Comparison of ENCODE assay signal across 24 mouse cellular contexts in the genomic region with DNA sequence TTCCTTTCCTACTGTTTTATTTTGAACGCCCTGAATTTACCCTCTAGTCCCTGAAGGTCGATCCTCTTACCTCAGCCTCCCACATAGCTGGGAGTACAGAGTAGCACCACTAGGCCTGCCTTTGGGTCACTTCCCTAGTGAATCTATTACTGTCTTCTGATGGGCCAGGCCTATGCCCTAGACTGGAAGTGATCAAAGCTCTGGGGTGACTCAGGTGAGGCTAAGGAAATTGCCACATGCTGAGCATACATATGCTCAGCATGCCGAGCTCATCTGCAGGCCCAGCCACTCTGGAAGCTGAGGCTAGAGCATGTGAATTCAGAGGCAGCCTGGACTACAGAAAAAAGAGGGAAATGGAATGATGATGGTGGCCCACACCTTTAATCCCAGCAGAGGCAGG. TPM values are rescaled to one million over a fixed set of nuclear protein-coding genes. Genes with fewer than 3 reads are reported as not detected.
DNase-seq lines count a peak whose midpoint lies in the region; ATAC-seq and TF ChIP-seq lines count a peak whose summit lies in the region.
"Had no signal": no experiment of that assay in that cellular context is flagged by ENCODE, and none has a peak within 500 bp of the region (broad histone marks: within the 10 kb centered on the region; RNA-seq: fewer than 3 reads in every experiment).

No protein-coding gene starts in this region.

- no peak for ATAC-seq in embryonic facial prominence, embryonic 15.5 days (ENCODE audit: insufficient number of reproducible peaks, low FRiP score, low TSS enrichment, low read depth)
- ATAC-seq: inflammation-experienced regulatory T-cells, adult 6 months had no signal

- no peak overlapping the region for H3K9ac ChIP-seq in embryonic facial prominence, embryonic 15.5 days
- H3K9ac ChIP-seq: forebrain, embryonic 12.5 days; limb, embryonic 15.5 days; liver, embryonic 15.5 days; midbrain, embryonic 12.5 days had no signal

- TF ChIP-seq POLR2A in myocyte (IDR thresholded peaks at IDR 0.05; ENCODE audit: insufficient read length, low read depth): no peak

- H3K4me1 ChIP-seq in embryonic facial prominence, embryonic 15.5 days: no peaks in the 10 kb centered on the region
- H3K4me1 ChIP-seq: limb, embryonic 15.5 days had no signal

- 60% methylated on average over 3 of the region's 3 CpGs for WGBS in embryonic facial prominence, embryonic 15.5 days

- intact Hi-C loops in gastrocnemius, adult 2 months (cut with DNase I): no loop called here

- peak overlapping the region; percentile 76 for H3K27ac ChIP-seq in gastrocnemius, adult 2 months
- peak overlapping the region; percentile 51; the same call in 1 of the 2 replicates for H3K27ac ChIP-seq in layer of hippocampus, adult 2 months
- peak overlapping the region; percentile 28; the same call in 1 of the 2 replicates for H3K27ac ChIP-seq in embryonic facial prominence, embryonic 15.5 days (replicated peaks)
- H3K27ac ChIP-seq: forebrain, embryonic 12.5 days; limb, embryonic 15.5 days; liver, embryonic 15.5 days had no signal

- peaks cover 23% of the 10 kb centered on the region; the same call in 1 of the 2 replicates for H3K36me3 ChIP-seq in embryonic facial prominence, embryonic 15.5 days
- H3K36me3 ChIP-seq in myocyte (ENCODE audit: control insufficient read depth, insufficient read depth): no peaks in the 10 kb centered on the region
- H3K36me3 ChIP-seq: liver, embryonic 15.5 days had no signal

- TF ChIP-seq CTCF in gastrocnemius, adult 2 months (IDR thresholded peaks at IDR 0.05): no peak
- no peak for TF ChIP-seq CTCF in layer of hippocampus, adult 2 months (conservative IDR thresholded peaks at IDR 0.05)

- no peak for DNase-seq in gastrocnemius, adult 2 months
- no peak for DNase-seq in gastrocnemius, adult 18-20 months (ENCODE audit: low spot score)
- no peak for DNase-seq in layer of hippocampus, adult 2 months (ENCODE audit: low spot score in 2 of 2)
- DNase-seq in layer of hippocampus, adult 9-11 months: no peak
- no peak for DNase-seq in left cerebral cortex, adult 11 months (ENCODE audit: low spot score)
- DNase-seq: adrenal gland, adult 8-10 months; cerebellum, adult 9-10 months; embryo, embryonic 11 days; gastrocnemius, postnatal 14 days; heart, postnatal 14 days; kidney, adult 2 months; kidney, postnatal 10 days; right cerebral cortex, postnatal 25 days had no signal

- H3K4me2 ChIP-seq in embryonic facial prominence, embryonic 15.5 days (replicated peaks): no peak overlapping the region
- H3K4me2 ChIP-seq in myocyte (ENCODE audit: low read depth): peak overlapping the region; percentile 4
- H3K4me2 ChIP-seq: forebrain, embryonic 12.5 days; limb, embryonic 15.5 days; liver, embryonic 15.5 days; midbrain, embryonic 12.5 days had no signal

- peaks cover 3% of the 10 kb centered on the region for H3K79me2 ChIP-seq in myocyte (ENCODE audit: control insufficient read depth, insufficient read depth)

- no peaks in the 10 kb centered on the region for H3K9me3 ChIP-seq in embryonic facial prominence, embryonic 15.5 days (replicated peaks)
- H3K9me3 ChIP-seq: forebrain, embryonic 12.5 days; limb, embryonic 15.5 days; liver, embryonic 15.5 days; midbrain, embryonic 12.5 days had no signal

- no peak overlapping the region for H3K4me3 ChIP-seq in gastrocnemius, adult 2 months
- H3K4me3 ChIP-seq in layer of hippocampus, adult 2 months: no peak overlapping the region
- no peak overlapping the region for H3K4me3 ChIP-seq in embryonic facial prominence, embryonic 15.5 days (replicated peaks)
- H3K4me3 ChIP-seq in myocyte: no peak overlapping the region
- H3K4me3 ChIP-seq: forebrain, embryonic 12.5 days; limb, embryonic 15.5 days; liver, embryonic 15.5 days; midbrain, embryonic 12.5 days had no signal

- no peak overlapping the region for H3ac ChIP-seq in myocyte (ENCODE audit: control insufficient read depth, insufficient read length)

- no peaks in the 10 kb centered on the region for H3K27me3 ChIP-seq in embryonic facial prominence, embryonic 15.5 days
- no peaks in the 10 kb centered on the region for H3K27me3 ChIP-seq in myocyte (ENCODE audit: control insufficient read depth, insufficient read depth, insufficient read length)
- H3K27me3 ChIP-seq: forebrain, embryonic 12.5 days; limb, embryonic 15.5 days; liver, embryonic 15.5 days; midbrain, embryonic 12.5 days had no signal

TF ChIP-seq in myocyte, 11 proteins besides CTCF, POLR2A, EP300 and RAD21:
- TF ChIP-seq E2F4 (IDR thresholded peaks at IDR 0.05; ENCODE audit: insufficient read depth) (no peak), MAX (IDR thresholded peaks at IDR 0.05; ENCODE audit: low read depth) (no peak), POLR2AphosphoS2 (IDR thresholded peaks at IDR 0.05; ENCODE audit: insufficient read length, low read depth) (no peak), USF1 (IDR thresholded peaks at IDR 0.05; ENCODE audit: low read depth) (no peak), SRF (IDR thresholded peaks at IDR 0.05; ENCODE audit: control insufficient read depth, insufficient read length, low read depth) (no peak), MYOD1 (IDR thresholded peaks at IDR 0.05; ENCODE audit: control insufficient read depth in 1 of 3, insufficient read length in 2 of 3, low read depth in 2 of 3) (no peak), MYOG (IDR thresholded peaks at IDR 0.05; ENCODE audit: control insufficient read depth in 1 of 3, insufficient read depth in 1 of 3, insufficient read length in 2 of 3, low read depth in 2 of 3) (no peak)

RNA-seq across cellular contexts. Expression of a gene that starts 5.9 kb away (rescaled TPM):
- total RNA-seq in gastrocnemius, adult 2 months (2021): 10 to 100 TPM; 27.1 to 31.3 TPM
- 10 to 100 TPM; 33.2 to 34.9 TPM for total RNA-seq in gastrocnemius, adult 18-20 months (2021)
- 10 to 100 TPM; 25.6 to 27.2 TPM for total RNA-seq in layer of hippocampus, adult 2 months (2021)
- 42.8 and 47.1 TPM in 2 replicates for polyA plus RNA-seq in embryonic facial prominence, embryonic 15.5 days (2015; fragmentation: Nextera tagmentation; extraction: Ambion mirVana)
- polyA plus RNA-seq in myocyte (2012; fragmentation: generic; extraction: Trizol): 59.3 TPM

RNA-seq across cellular contexts. Expression of a gene that starts 6.6 kb away (rescaled TPM):
- total RNA-seq in gastrocnemius, adult 2 months (2021): 10 to 100 TPM; 91.0 to 92.5 TPM
- 10 to 100 TPM; 95.9 to 98.2 TPM for total RNA-seq in gastrocnemius, adult 18-20 months (2021)
- 100 to 1,000 TPM; 128 to 139 TPM for total RNA-seq in layer of hippocampus, adult 2 months (2021)
- 85.3 and 89.4 TPM in 2 replicates for polyA plus RNA-seq in embryonic facial prominence, embryonic 15.5 days (2015; fragmentation: Nextera tagmentation; extraction: Ambion mirVana)
- 100.0 TPM for polyA plus RNA-seq in myocyte (2012; fragmentation: generic; extraction: Trizol)

RNA-seq across cellular contexts. Expression of a gene that starts 15.6 kb away (rescaled TPM):
- under 1 TPM; 0.71 to 0.89 TPM for total RNA-seq in gastrocnemius, adult 2 months (2021)
- total RNA-seq in gastrocnemius, adult 18-20 months (2021): under 1 TPM; 0.45 to 0.46 TPM
- total RNA-seq in layer of hippocampus, adult 2 months (2021): 1 to 10 TPM; 2.6 to 4.5 TPM
- polyA plus RNA-seq in embryonic facial prominence, embryonic 15.5 days (2015; fragmentation: Nextera tagmentation; extraction: Ambion mirVana): 3.8 and 4.7 TPM in 2 replicates
- polyA plus RNA-seq in myocyte (2012; fragmentation: generic; extraction: Trizol): 0.12 TPM

RNA-seq across cellular contexts. Expression of a gene that starts 17.2 kb away (rescaled TPM):
- not detected for total RNA-seq in gastrocnemius, adult 2 months (2021)
- not detected for total RNA-seq in gastrocnemius, adult 18-20 months (2021)
- under 1 TPM; 0.34 to 0.36 TPM for total RNA-seq in layer of hippocampus, adult 2 months (2021)
- polyA plus RNA-seq in embryonic facial prominence, embryonic 15.5 days (2015; fragmentation: Nextera tagmentation; extraction: Ambion mirVana): 128 and 230 TPM in 2 replicates
- polyA plus RNA-seq in myocyte (2012; fragmentation: generic; extraction: Trizol): not detected
- total RNA-seq: adrenal gland, adult 8-10 months; gastrocnemius, postnatal 14 days; heart, adult 8-10 months; heart, postnatal 14 days had no signal
- polyA plus RNA-seq: forebrain, embryonic 12.5 days; inflammation-experienced regulatory T-cells, adult 6 months; kidney, adult 2 months; liver, embryonic 15.5 days; lung, embryonic 16.5 days; midbrain, embryonic 12.5 days; spleen, adult 2 months; stomach, embryonic 16.5 days had no signal

RNA-seq across cellular contexts. Expression of a gene that starts 31.4 kb away (rescaled TPM):
- total RNA-seq in gastrocnemius, adult 2 months (2021): 10 to 100 TPM; 11.7 to 14.7 TPM
- 10 to 100 TPM; 12.3 to 14.0 TPM for total RNA-seq in gastrocnemius, adult 18-20 months (2021)
- 10 to 100 TPM; 13.9 to 14.3 TPM for total RNA-seq in layer of hippocampus, adult 2 months (2021)
- 21.9 and 25.3 TPM in 2 replicates for polyA plus RNA-seq in embryonic facial prominence, embryonic 15.5 days (2015; fragmentation: Nextera tagmentation; extraction: Ambion mirVana)
- 10.5 TPM for polyA plus RNA-seq in myocyte (2012; fragmentation: generic; extraction: Trizol)
